Mouse (Mus musculus) macrophage (primary cell): ENCODE data around the gene Bcr. TPM values are rescaled to one million over a fixed set of nuclear protein-coding genes. Genes with fewer than 3 reads are reported as not detected.

ENCODE experiments used
- H3K27ac ChIP-seq: fragments of 350-480 bp; formaldehyde crosslinking; 2 replicates; pipeline ENCODE4 v1.9.0; 2021
- H3K36me3 ChIP-seq: fragments of 350-480 bp; formaldehyde crosslinking; 2 replicates; pipeline ENCODE4 v1.9.0; 2021; ENCODE audit errors: inconsistent target
- H3K4me3 ChIP-seq: fragments of 350-480 bp; formaldehyde crosslinking; 2 replicates; pipeline ENCODE4 v1.9.0; 2021; ENCODE audit errors: inconsistent target
- H3K79me2 ChIP-seq: fragments of 350-480 bp; formaldehyde crosslinking; 2 replicates; pipeline ENCODE4 v1.9.0; 2021; ENCODE audit errors: inconsistent target
- whole genome bisulfite sequencing: methylation state at CpG from one replicate; pipeline ENCODE4 v1.1.7; 2026; ENCODE audit warnings: inconsistent platforms; ENCODE audit not compliant: missing documents; 5-methylcytosine and 5-hydroxymethylcytosine counted together
- polyA plus RNA-seq: library from polyadenylated mRNA; stranded (reverse); fragments of 250-400 nt; gene quantifications from 3 replicates; pipeline ENCODE4 v1.2.4, GENCODE M21; 2018; ENCODE audit warnings: inconsistent platforms

Gene Bcr
- polyA plus RNA-seq, 1 experiment from 2014 or later, result 1.4 TPM

- Histone ChIP-seq H3K4me3 (no peak overlapping the region), H3K27ac (no peak overlapping the region), H3K36me3 (no peaks in the 10 kb centered on the region), H3K79me2 (no peaks in the 10 kb centered on the region)
- 82% methylated on average over 6 of the region's 6 CpGs for WGBS
Measured at GRCm38 (mm10) chr10:75118444-75118843, 58.1 kb downstream of the Bcr start.

DNA sequence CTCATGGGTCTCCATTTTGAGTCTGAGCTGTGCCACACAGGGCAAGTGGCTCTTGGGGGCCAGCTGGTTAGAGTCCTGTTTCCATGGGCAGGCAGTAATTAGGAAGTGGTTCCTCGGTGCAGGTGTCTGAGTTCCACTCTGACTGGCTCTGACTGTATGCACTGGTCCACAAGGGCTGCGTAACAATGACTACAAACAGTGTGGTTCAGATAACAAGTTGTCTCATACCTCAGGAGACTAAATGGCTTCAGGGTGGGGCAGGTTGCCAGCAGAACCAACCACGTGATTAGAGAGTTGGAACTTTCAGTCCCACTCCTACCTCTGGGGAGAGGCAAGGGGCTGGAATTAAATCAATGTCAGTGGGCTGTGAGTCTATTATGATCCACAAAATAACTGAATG, 59.0 kb downstream of the Bcr start:
- H3K4me3 ChIP-seq, result no peak overlapping the region
- WGBS, result 67% methylated on average over 3 of the region's 3 CpGs
- no peaks in the 10 kb centered on the region for H3K36me3 ChIP-seq
- no peaks in the 10 kb centered on the region for H3K79me2 ChIP-seq
- no peak overlapping the region for H3K27ac ChIP-seq

DNA sequence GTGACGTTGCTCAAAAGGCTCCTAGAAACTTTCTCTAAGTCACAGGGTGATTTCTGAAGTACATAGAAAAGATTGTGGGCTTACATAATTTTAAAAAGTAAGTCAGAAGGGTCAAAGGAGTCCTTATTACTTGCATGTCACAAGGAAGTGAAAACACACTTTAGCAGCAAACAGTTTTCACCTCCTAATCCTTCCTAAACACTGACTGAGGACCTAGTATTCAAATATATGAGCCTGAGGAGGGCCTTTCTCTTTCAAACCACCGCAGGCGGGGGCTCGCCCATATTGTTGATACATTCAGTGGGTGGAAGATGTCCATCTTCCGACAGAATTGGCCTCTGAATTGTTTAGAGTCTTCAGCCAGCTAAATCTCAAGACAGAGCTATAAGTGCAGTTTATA, 59.8 kb downstream of the Bcr start:
- no peak overlapping the region for H3K4me3 ChIP-seq
- no peaks in the 10 kb centered on the region for H3K36me3 ChIP-seq
- no peaks in the 10 kb centered on the region for H3K79me2 ChIP-seq
- 95% methylated on average over 5 of the region's 5 CpGs for WGBS
- no peak overlapping the region for H3K27ac ChIP-seq

DNA sequence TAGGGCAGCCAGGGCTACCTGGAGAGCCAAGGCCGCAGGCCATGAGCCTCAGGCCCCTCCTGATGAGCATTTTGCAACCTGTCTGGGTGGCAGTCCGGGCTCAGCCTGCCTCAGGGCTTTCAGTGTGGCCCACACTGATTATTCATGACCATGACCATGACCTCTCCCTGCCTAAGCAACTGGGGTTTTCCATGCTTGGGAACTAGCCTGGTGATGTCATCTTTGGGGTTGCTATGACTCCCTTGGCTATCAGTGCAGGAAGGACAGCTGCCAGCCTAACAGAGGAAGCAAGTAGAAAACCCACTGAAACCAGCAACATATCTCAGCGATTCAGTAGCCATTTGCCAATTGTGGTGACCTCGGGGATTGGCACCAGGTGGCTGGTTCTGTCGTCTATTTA, 60.6 kb downstream of the Bcr start:
- no peak overlapping the region for H3K4me3 ChIP-seq
- no peaks in the 10 kb centered on the region for H3K36me3 ChIP-seq
- no peaks in the 10 kb centered on the region for H3K79me2 ChIP-seq
- 24% methylated on average over 5 of the region's 5 CpGs for WGBS
- no peak overlapping the region for H3K27ac ChIP-seq

DNA sequence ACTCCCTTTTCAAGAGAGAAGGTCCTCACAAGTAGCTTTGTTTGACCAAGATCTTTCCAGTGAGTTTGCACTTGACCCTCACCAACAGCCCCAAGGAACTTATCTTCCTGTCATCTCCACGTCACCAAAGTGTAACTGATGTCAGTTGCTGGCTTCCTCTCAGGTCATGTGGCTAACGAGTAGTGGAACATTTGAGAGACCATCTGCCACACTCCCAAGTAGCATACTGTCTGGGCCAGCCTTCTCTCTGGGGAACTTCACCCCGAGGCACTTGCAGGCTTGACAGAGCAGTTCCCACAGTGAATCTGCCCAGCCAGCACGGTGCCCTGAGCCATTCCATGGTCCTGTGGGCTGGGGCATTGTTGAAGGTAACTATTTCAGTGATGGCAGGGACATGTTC, 65.2 kb downstream of the Bcr start:
- Histone ChIP-seq H3K79me2 (no peaks in the 10 kb centered on the region), H3K4me3 (no peak overlapping the region), H3K36me3 (no peaks in the 10 kb centered on the region), H3K27ac (no peak overlapping the region)
- 46% methylated on average over 4 of the region's 4 CpGs for WGBS

- no peaks in the 10 kb centered on the region for H3K79me2 ChIP-seq
- no peak overlapping the region for H3K4me3 ChIP-seq
- H3K36me3 ChIP-seq, result no peaks in the 10 kb centered on the region
- H3K27ac ChIP-seq, result no peak overlapping the region
- 75% methylated on average over 7 of the region's 7 CpGs for WGBS
Measured at GRCm38 (mm10) chr10:75129283-75129710, 68.9 kb downstream of the Bcr start.

GRCm38 (mm10) chr10:75130372-75131046, 70.1 kb downstream of the Bcr start:
- H3K4me3 ChIP-seq, result no peak overlapping the region
- no peaks in the 10 kb centered on the region for H3K79me2 ChIP-seq
- H3K36me3 ChIP-seq, result no peaks in the 10 kb centered on the region
- no peak overlapping the region for H3K27ac ChIP-seq
- WGBS, result 75% methylated on average over 4 of the region's 4 CpGs

GRCm38 (mm10) chr10:75131625-75132024, 71.2 kb downstream of the Bcr start:
- Histone ChIP-seq H3K27ac (no peak overlapping the region), H3K4me3 (no peak overlapping the region), H3K36me3 (no peaks in the 10 kb centered on the region), H3K79me2 (no peaks in the 10 kb centered on the region)
- 95% methylated on average over 8 of the region's 8 CpGs for WGBS

DNA sequence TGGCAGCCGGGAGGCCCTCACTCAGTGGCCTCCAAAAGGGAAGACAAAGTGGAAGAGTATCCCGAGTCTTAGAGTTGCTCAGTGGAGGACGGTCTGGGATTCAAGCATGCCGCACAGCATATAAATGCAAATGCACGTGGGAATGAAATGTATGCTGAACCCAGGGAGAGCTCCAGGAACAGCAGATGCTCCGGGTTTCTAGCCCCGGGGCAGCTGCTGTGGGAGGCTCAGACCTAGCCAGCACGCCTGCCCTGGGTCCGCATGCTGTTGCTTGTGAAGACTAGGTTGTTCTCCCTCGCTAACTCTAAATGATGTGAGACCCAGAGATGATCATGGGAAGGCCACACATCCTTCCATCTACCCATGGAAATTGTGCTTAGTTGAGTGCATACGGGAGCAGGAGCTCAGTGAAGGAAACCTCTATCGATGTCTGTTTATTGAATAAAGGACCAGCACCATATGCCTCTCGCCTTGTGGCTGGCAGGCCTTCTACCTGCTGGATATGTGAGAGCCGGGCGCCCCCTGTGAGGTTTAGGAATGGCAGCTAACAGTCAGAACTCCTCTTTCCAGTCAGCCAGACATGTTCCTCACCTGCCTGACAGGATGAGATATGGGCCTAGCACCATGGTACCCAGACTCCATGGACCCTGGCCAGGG, 74.6 kb downstream of the Bcr start:
- whole genome bisulfite sequencing, result 93% methylated on average over 15 of the region's 15 CpGs
- no peak overlapping the region for H3K4me3 ChIP-seq
- no peaks in the 10 kb centered on the region for H3K79me2 ChIP-seq
- no peak overlapping the region for H3K27ac ChIP-seq
- H3K36me3 ChIP-seq, result no peaks in the 10 kb centered on the region

GRCm38 (mm10) chr10:75135518-75136162, 75.2 kb downstream of the Bcr start:
- H3K36me3 ChIP-seq, result no peaks in the 10 kb centered on the region
- no peak overlapping the region for H3K27ac ChIP-seq
- no peaks in the 10 kb centered on the region for H3K79me2 ChIP-seq
- H3K4me3 ChIP-seq, result no peak overlapping the region
- WGBS, result 92% methylated on average over 18 of the region's 21 CpGs

DNA sequence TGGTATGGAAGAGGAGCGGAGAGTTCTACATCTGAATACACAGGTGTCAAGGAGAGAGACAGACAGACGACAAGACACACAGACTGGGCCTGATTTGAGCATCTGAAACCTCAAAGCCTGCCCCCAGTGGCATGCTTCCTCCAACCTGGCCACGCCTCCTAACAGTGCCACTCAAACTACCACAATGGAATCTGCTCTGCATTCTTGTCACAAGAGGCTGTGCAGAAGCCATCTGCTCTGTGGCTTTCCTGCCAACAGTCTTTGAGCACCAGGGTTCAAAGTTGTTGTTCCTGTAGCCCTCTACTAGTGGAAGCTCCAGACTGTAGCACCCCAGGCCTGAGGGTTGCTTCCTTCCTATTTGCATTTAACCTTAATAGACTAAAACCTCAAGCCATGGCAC, 76.8 kb downstream of the Bcr start:
- Histone ChIP-seq H3K79me2 (no peaks in the 10 kb centered on the region), H3K36me3 (no peaks in the 10 kb centered on the region), H3K4me3 (no peak overlapping the region), H3K27ac (no peak overlapping the region)
- WGBS, result 47% methylated on average over 3 of the region's 3 CpGs

- WGBS, result 59% methylated on average over 17 of the region's 17 CpGs
- Histone ChIP-seq H3K36me3 (no peaks in the 10 kb centered on the region), H3K79me2 (no peaks in the 10 kb centered on the region), H3K4me3 (no peak overlapping the region), H3K27ac (no peak overlapping the region)
Measured at GRCm38 (mm10) chr10:75145221-75145620, 84.8 kb downstream of the Bcr start.

DNA sequence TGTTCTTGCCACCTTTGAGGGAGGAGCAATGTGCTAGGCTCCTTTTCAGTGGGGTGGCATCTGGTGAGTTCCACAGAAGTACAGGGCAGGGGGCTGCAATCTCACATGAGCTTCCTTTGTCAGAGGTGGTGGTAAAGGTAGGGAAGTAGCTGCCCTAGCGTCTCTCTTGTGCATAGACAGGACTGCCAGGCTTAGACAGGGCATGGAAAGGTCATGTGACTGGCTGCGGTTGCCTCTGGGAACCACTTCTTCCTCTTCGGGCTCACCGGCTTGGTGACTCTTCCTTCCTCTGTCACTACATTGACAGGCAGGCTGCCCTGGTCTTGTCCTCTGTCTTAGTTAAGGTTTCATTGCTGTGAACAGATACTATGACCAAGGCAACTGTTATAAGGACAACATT, 85.6 kb downstream of the Bcr start:
- Histone ChIP-seq H3K4me3 (no peak overlapping the region), H3K27ac (no peak overlapping the region), H3K79me2 (no peaks in the 10 kb centered on the region), H3K36me3 (no peaks in the 10 kb centered on the region)
- WGBS, result 0% methylated on average over 4 of the region's 4 CpGs

DNA sequence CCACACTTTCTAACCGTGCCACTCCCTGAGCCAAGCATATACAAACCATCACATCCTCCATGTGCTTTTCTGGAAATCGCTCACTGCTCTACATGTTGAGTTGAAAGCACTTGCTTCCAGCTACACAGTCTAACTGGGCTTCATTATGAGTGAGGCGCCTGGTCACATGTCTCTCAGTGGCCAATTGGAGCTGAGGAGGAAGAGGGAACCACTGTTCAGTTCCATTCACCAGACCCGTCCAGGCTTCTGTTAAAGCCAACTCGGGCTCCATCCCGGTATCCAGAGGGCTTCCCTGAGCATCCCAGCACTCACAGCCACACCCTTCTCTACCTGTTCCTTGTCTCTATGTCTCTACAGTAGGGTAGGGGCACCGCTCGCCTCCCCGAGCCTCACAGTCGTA, 86.2 kb downstream of the Bcr start:
- WGBS, result 72% methylated on average over 10 of the region's 10 CpGs
- Histone ChIP-seq H3K79me2 (no peaks in the 10 kb centered on the region), H3K4me3 (no peak overlapping the region), H3K27ac (no peak overlapping the region), H3K36me3 (no peaks in the 10 kb centered on the region)

- 95% methylated on average over 6 of the region's 6 CpGs for WGBS
- H3K79me2 ChIP-seq, result no peaks in the 10 kb centered on the region
- no peaks in the 10 kb centered on the region for H3K36me3 ChIP-seq
- no peak overlapping the region for H3K27ac ChIP-seq
- H3K4me3 ChIP-seq, result no peak overlapping the region
Measured at GRCm38 (mm10) chr10:75148295-75148694, 87.9 kb downstream of the Bcr start.
